Mouse (Mus musculus) liver, embryonic 13.5 days (tissue): ENCODE measurements around the gene Fam43b. TPM values are rescaled to one million over a fixed set of nuclear protein-coding genes. Genes with fewer than 3 reads are reported as not detected.

ENCODE experiments used
- ATAC-seq: fragments of 200-750 bp; cut with Nextera tagmentation; 2 replicates; pipeline ENCODE4 v1.8.0; 2017; ENCODE audit warnings: low read depth, mild to moderate bottlenecking, moderate number of reproducible peaks, moderate library complexity
- DNase-seq: peaks from one replicate; pipeline ENCODE4 v3.0.0; 2022
- H3K27ac ChIP-seq: fragments of 300-500 bp; sonication (generic); 2 replicates; pipeline ENCODE4 v1.5.1; 2015; ENCODE audit warnings: moderate library complexity, mild to moderate bottlenecking, inconsistent platforms
- H3K27me3 ChIP-seq: fragments of 300-500 bp; sonication (generic); 2 replicates; pipeline ENCODE4 v1.6.1; 2015; ENCODE audit warnings: mild to moderate bottlenecking, inconsistent platforms
- H3K36me3 ChIP-seq: fragments of 300-500 bp; sonication (generic); 2 replicates; pipeline ENCODE4 v1.6.1; 2015; ENCODE audit warnings: mild to moderate bottlenecking, inconsistent platforms
- H3K4me1 ChIP-seq: fragments of 300-500 bp; sonication (generic); replicated peaks from 2 replicates; pipeline ENCODE4 v1.6.1; 2015; ENCODE audit warnings: inconsistent platforms
- H3K4me2 ChIP-seq: fragments of 300-500 bp; sonication (generic); 2 replicates; pipeline ENCODE4 v1.6.1; 2015; ENCODE audit warnings: inconsistent platforms, mild to moderate bottlenecking, moderate library complexity
- H3K4me3 ChIP-seq: fragments of 300-500 bp; sonication (generic); replicated peaks from 2 replicates; pipeline ENCODE4 v1.5.1; 2015; ENCODE audit warnings: mild to moderate bottlenecking, inconsistent platforms
- H3K9ac ChIP-seq: fragments of 300-500 bp; sonication (generic); 2 replicates; pipeline ENCODE4 v1.6.1; 2015; ENCODE audit warnings: mild to moderate bottlenecking, inconsistent platforms
- H3K9me3 ChIP-seq: fragments of 300-500 bp; sonication (generic); replicated peaks from 2 replicates; pipeline ENCODE4 v1.6.1; 2016; ENCODE audit warnings: inconsistent platforms
- WGBS: fragments of 180-500 bp; shearing (Covaris S2); methylation state at CpG from one replicate; pipeline ENCODE4 v1.1.7; 2015; ENCODE audit not compliant: insufficient replicate concordance; 5-methylcytosine and 5-hydroxymethylcytosine counted together
- polyA plus RNA-seq: library from polyadenylated mRNA; unstranded; fragments of >200 nt; fragmentation: Nextera tagmentation; extraction: Ambion mirVana; gene quantifications from 2 replicates; pipeline ENCODE4 v1.2.1, GENCODE M21; 2015

The Fam43b gene
- polyA plus RNA-seq, 1 experiment from 2014 or later = not detected

- Histone ChIP-seq H3K27me3 (peaks cover 4% of the 10 kb centered on the region; the same call in 1 of the 2 replicates), H3K4me2 (no peak overlapping the region), H3K4me3 (no peak overlapping the region), H3K9me3 (no peaks in the 10 kb centered on the region), H3K4me1 (peaks cover 11% of the 10 kb centered on the region), H3K36me3 (no peaks in the 10 kb centered on the region), H3K9ac (no peak overlapping the region), H3K27ac (no peak overlapping the region)
- no peak for DNase-seq
- 62% methylated on average over 9 of the region's 9 CpGs for WGBS
- ATAC-seq = no peak
These were observed 51.3 kb downstream of the Fam43b start for GRCm38 (mm10) chr4:138344891-138345545.

Other genes starting within 250 kb of the Fam43b start
- gene Hp1bp3, start 180.2 kb downstream of the Fam43b start, polyA plus RNA-seq = 43.5 and 50.9 TPM in 2 replicates
- 0.64 and 0.65 TPM in 2 replicates for gene Sh2d5, start 146.1 kb downstream of the Fam43b start, polyA plus RNA-seq
- gene Kif17, start 146.1 kb downstream of the Fam43b start, polyA plus RNA-seq = 0.23 and 0.32 TPM in 2 replicates
- 173 and 182 TPM in 2 replicates for gene Ddost, start 91.8 kb downstream of the Fam43b start, polyA plus RNA-seq
- gene Pink1, start 70.2 kb downstream of the Fam43b start, polyA plus RNA-seq = 25.7 and 26.7 TPM in 2 replicates
- gene Cda, start 28.5 kb downstream of the Fam43b start, polyA plus RNA-seq = 4.7 and 5.2 TPM in 2 replicates
- gene Mul1, start 38.1 kb upstream of the Fam43b start, polyA plus RNA-seq = 11.2 and 11.4 TPM in 2 replicates
- gene Camk2n1, start 57.8 kb upstream of the Fam43b start, polyA plus RNA-seq = 1.2 and 1.3 TPM in 2 replicates
- not detected in 2 replicates for gene Vwa5b1, start 239.4 kb upstream of the Fam43b start, polyA plus RNA-seq